Comparison of ENCODE assay signal across 8 mouse cellular contexts in the genomic region with DNA sequence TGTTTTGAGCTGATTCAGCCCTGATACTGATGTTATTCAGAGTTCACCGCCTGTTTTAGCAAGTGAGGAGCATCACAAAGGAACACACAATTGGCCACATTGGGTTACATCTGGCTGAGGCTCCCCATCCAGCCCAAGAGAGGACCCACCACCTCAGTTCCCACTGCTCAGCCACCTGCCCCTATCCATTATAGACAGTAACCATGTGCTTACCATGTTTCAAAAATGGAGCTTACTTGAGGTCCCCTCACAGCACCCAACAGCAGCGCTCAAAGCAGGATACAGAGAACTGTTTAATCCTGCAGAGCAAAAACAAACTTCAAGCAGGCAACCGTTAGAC. TPM values are rescaled to one million over a fixed set of nuclear protein-coding genes. Genes with fewer than 3 reads are reported as not detected.
A peak's percentile ranks its signal among the peaks of the same experiment; 100 is the strongest.
DNase-seq lines count a peak whose midpoint lies in the region; ATAC-seq lines count a peak whose summit lies in the region.
"Not testable (repeated sequence)": the region's sequence is repeated elsewhere in the genome, so short reads cannot be mapped to it uniquely, and the experiment has no call there.

No protein-coding gene starts in this region.

- not testable (repeated sequence) for H3K9me3 ChIP-seq in forebrain, embryonic 11.5 days (ENCODE audit: control insufficient read depth, low read length); heart, embryonic 14.5 days (ENCODE audit: control insufficient read depth, low read length); intestine, embryonic 15.5 days; limb, embryonic 13.5 days; lung, embryonic 15.5 days; midbrain, embryonic 16.5 days (replicated peaks; ENCODE audit: control insufficient read depth, low read length, poor library complexity, severe bottlenecking); stomach, embryonic 16.5 days (replicated peaks; ENCODE audit: control insufficient read depth, low read length)

- not testable (repeated sequence) for ATAC-seq in forebrain, embryonic 11.5 days (replicated peaks; ENCODE audit: low FRiP score); intestine, embryonic 15.5 days; limb, embryonic 13.5 days (ENCODE audit: low FRiP score, low read depth); lung, embryonic 15.5 days (ENCODE audit: borderline replicate concordance, extremely low read depth, low FRiP score, low TSS enrichment); midbrain, embryonic 16.5 days; stomach, embryonic 16.5 days (ENCODE audit: insufficient read depth, low FRiP score)
- peak; percentile 49; the same call in 1 of the 2 replicates for ATAC-seq in heart, embryonic 14.5 days (ENCODE audit: insufficient number of reproducible peaks, insufficient read depth, low FRiP score, low read depth)

- not testable (repeated sequence) for H3K4me1 ChIP-seq in brown adipose tissue, adult 24 weeks (ENCODE audit: control insufficient read depth, insufficient read depth, insufficient read length, low read length); forebrain, embryonic 11.5 days (replicated peaks; ENCODE audit: control insufficient read depth, insufficient read depth, low read length); heart, embryonic 14.5 days (ENCODE audit: control insufficient read depth in 2 of 2, insufficient read depth in 2 of 2, low read length in 2 of 2); intestine, embryonic 15.5 days (replicated peaks); limb, embryonic 13.5 days; lung, embryonic 15.5 days; midbrain, embryonic 16.5 days (ENCODE audit: control insufficient read depth, insufficient read depth, low read length); stomach, embryonic 16.5 days (ENCODE audit: control insufficient read depth, insufficient read depth, low read length)

- not testable (repeated sequence) for DNase-seq in forebrain, embryonic 11.5 days (ENCODE audit: low spot score)

- not testable (repeated sequence) for H3K36me3 ChIP-seq in forebrain, embryonic 11.5 days (ENCODE audit: control insufficient read depth, insufficient read depth, low read length); heart, embryonic 14.5 days (ENCODE audit: control insufficient read depth, insufficient read depth, low read length); intestine, embryonic 15.5 days; limb, embryonic 13.5 days; lung, embryonic 15.5 days; midbrain, embryonic 16.5 days (ENCODE audit: control insufficient read depth, insufficient read depth, low read length); stomach, embryonic 16.5 days (ENCODE audit: control insufficient read depth, insufficient read depth, low read length)

- not testable (repeated sequence) for H3K27ac ChIP-seq in brown adipose tissue, adult 24 weeks (replicated peaks; ENCODE audit: low read depth, low read length); forebrain, embryonic 11.5 days (ENCODE audit: low read depth, low read length); midbrain, embryonic 16.5 days (ENCODE audit: low read length)
- H3K27ac ChIP-seq in heart, embryonic 14.5 days (replicated peaks in 1 of 2; ENCODE audit: control insufficient read depth in 1 of 2, insufficient read depth in 1 of 2, low read depth in 2 of 2, low read length in 2 of 2), result peak overlapping the region; percentile 46 to 96; a peak in 3 of 4 replicates
- peak overlapping the region; percentile 60; the same call in 1 of the 2 replicates for H3K27ac ChIP-seq in intestine, embryonic 15.5 days
- peak overlapping the region; percentile 86; the same call in 1 of the 2 replicates for H3K27ac ChIP-seq in limb, embryonic 13.5 days
- H3K27ac ChIP-seq in lung, embryonic 15.5 days, result peak overlapping the region; percentile 92; the same call in 1 of the 2 replicates
- peak overlapping the region; percentile 55 for H3K27ac ChIP-seq in stomach, embryonic 16.5 days (ENCODE audit: low read length)

- not testable (repeated sequence) for H3K27me3 ChIP-seq in forebrain, embryonic 11.5 days (ENCODE audit: control insufficient read depth, insufficient read depth, low read length); heart, embryonic 14.5 days (ENCODE audit: control insufficient read depth, insufficient read depth, low read length); intestine, embryonic 15.5 days (replicated peaks); limb, embryonic 13.5 days; lung, embryonic 15.5 days; midbrain, embryonic 16.5 days (ENCODE audit: control insufficient read depth, insufficient read depth, low read depth, low read length); stomach, embryonic 16.5 days (ENCODE audit: control insufficient read depth, insufficient read depth, low read length)

- peak overlapping the region; percentile 43; the same call in 1 of the 2 replicates for H3K9ac ChIP-seq in forebrain, embryonic 11.5 days (ENCODE audit: low read length)
- H3K9ac ChIP-seq in heart, embryonic 14.5 days (ENCODE audit: low read length), result peak overlapping the region; percentile 77
- peak overlapping the region; percentile 56 for H3K9ac ChIP-seq in intestine, embryonic 15.5 days
- peak overlapping the region; percentile 77 for H3K9ac ChIP-seq in limb, embryonic 13.5 days
- peak overlapping the region; percentile 43 for H3K9ac ChIP-seq in lung, embryonic 15.5 days
- H3K9ac ChIP-seq in midbrain, embryonic 16.5 days (ENCODE audit: low read depth, low read length), result peak overlapping the region; percentile 52
- peak overlapping the region; percentile 69 for H3K9ac ChIP-seq in stomach, embryonic 16.5 days (ENCODE audit: low read length)

- H3K4me3 ChIP-seq in brown adipose tissue, adult 24 weeks (ENCODE audit: insufficient read depth, low read depth, low read length), result peak overlapping the region; percentile 62
- H3K4me3 ChIP-seq in forebrain, embryonic 11.5 days (ENCODE audit: low read depth, low read length), result peak overlapping the region; percentile 39
- H3K4me3 ChIP-seq in heart, embryonic 14.5 days (ENCODE audit: control insufficient read depth in 1 of 2, insufficient read depth in 1 of 2, low read depth in 1 of 2, low read length in 2 of 2), result peak overlapping the region; percentile 59 to 64
- H3K4me3 ChIP-seq in intestine, embryonic 15.5 days (replicated peaks), result peak overlapping the region; percentile 51
- H3K4me3 ChIP-seq in limb, embryonic 13.5 days, result peak overlapping the region; percentile 59
- H3K4me3 ChIP-seq in lung, embryonic 15.5 days, result peak overlapping the region; percentile 57
- peak overlapping the region; percentile 47 for H3K4me3 ChIP-seq in midbrain, embryonic 16.5 days (ENCODE audit: low read depth, low read length)
- peak overlapping the region; percentile 60 for H3K4me3 ChIP-seq in stomach, embryonic 16.5 days (replicated peaks; ENCODE audit: low read length)

- 0% methylated on average over 3 of the region's 3 CpGs for WGBS in forebrain, embryonic 11.5 days
- WGBS in heart, embryonic 14.5 days, result 0% methylated on average over 3 of the region's 3 CpGs
- WGBS in intestine, embryonic 15.5 days, result 0% methylated on average over 3 of the region's 3 CpGs
- WGBS in limb, embryonic 13.5 days, result 1% methylated on average over 3 of the region's 3 CpGs
- WGBS in lung, embryonic 15.5 days, result 0% methylated on average over 3 of the region's 3 CpGs
- WGBS in midbrain, embryonic 16.5 days, result 1% methylated on average over 3 of the region's 3 CpGs
- 1% methylated on average over 3 of the region's 3 CpGs for WGBS in stomach, embryonic 16.5 days

- peak overlapping the region; percentile 62 for H3K4me2 ChIP-seq in forebrain, embryonic 11.5 days (ENCODE audit: low read depth, low read length, severe bottlenecking)
- peak overlapping the region; percentile 75 for H3K4me2 ChIP-seq in heart, embryonic 14.5 days (ENCODE audit: low read length)
- peak overlapping the region; percentile 75 for H3K4me2 ChIP-seq in intestine, embryonic 15.5 days (replicated peaks)
- peak overlapping the region; percentile 71 for H3K4me2 ChIP-seq in limb, embryonic 13.5 days (replicated peaks)
- peak overlapping the region; percentile 73 for H3K4me2 ChIP-seq in lung, embryonic 15.5 days
- peak overlapping the region; percentile 63 for H3K4me2 ChIP-seq in midbrain, embryonic 16.5 days (ENCODE audit: low read length)
- H3K4me2 ChIP-seq in stomach, embryonic 16.5 days (ENCODE audit: low read depth, low read length), result peak overlapping the region; percentile 69

RNA-seq across cellular contexts. Expression of gene Zfp825, which starts 28.3 kb away (rescaled TPM):
- 5.4 and 8.0 TPM in 2 replicates for polyA plus RNA-seq in brown adipose tissue, adult 24 weeks (2012; ENCODE audit: insufficient read depth, insufficient read length, missing spikeins)
- polyA plus RNA-seq in forebrain, embryonic 11.5 days (2014; fragmentation: Nextera tagmentation; extraction: Ambion mirVana), result 20.4 and 24.6 TPM in 2 replicates
- polyA plus RNA-seq in heart, embryonic 14.5 days (2014; fragmentation: Nextera tagmentation; extraction: Ambion mirVana), result 13.3 and 16.2 TPM in 2 replicates
- polyA plus RNA-seq in intestine, embryonic 15.5 days (2015; fragmentation: Nextera tagmentation; extraction: Ambion mirVana), result 14.3 and 16.2 TPM in 2 replicates
- 26.1 and 26.5 TPM in 2 replicates for polyA plus RNA-seq in limb, embryonic 13.5 days (2015; fragmentation: Nextera tagmentation; extraction: Ambion mirVana)
- 22.8 and 22.9 TPM in 2 replicates for polyA plus RNA-seq in lung, embryonic 15.5 days (2015; fragmentation: Nextera tagmentation; extraction: Ambion mirVana)
- 15.5 and 15.6 TPM in 2 replicates for polyA plus RNA-seq in midbrain, embryonic 16.5 days (2015; fragmentation: Nextera tagmentation; extraction: Ambion mirVana)
- 15.7 and 18.2 TPM in 2 replicates for polyA plus RNA-seq in stomach, embryonic 16.5 days (2015; fragmentation: Nextera tagmentation; extraction: Ambion mirVana)
